Mouse (Mus musculus) layer of hippocampus, adult 8-10 months (tissue): ENCODE results near the gene Ufd1. TPM values are rescaled to one million over a fixed set of nuclear protein-coding genes. Genes with fewer than 3 reads are reported as not detected.

Experiments used
- DNase-seq, 2 experiments: peaks; one replicate each; pipeline ENCODE4 v3.0.0; 2022; ENCODE audit warnings: low spot score in 2 of 2
- total RNA-seq, 4 experiments: library from RNA; stranded (reverse); gene quantifications; 2 replicates each; pipeline ENCODE4 v1.2.4; 2022

The Ufd1 gene
- total RNA-seq, 4 experiments from 2014 or later, result 92.9 to 117 (median 107) TPM

- DNase-seq, result no peak
Measured at GRCm38 (mm10) chr16:18884044-18884443, 72.5 kb downstream of the Ufd1 start.

Other genes starting within 250 kb of the Ufd1 start
- gene Tbx1, start 221.1 kb upstream of the Ufd1 start, total RNA-seq, result 1 to 10 TPM in 3 of 4 experiments, under 1 TPM in 1; 0.70 to 1.7 (median 1.3) TPM
- 1 to 10 TPM in 1 of 4 experiments, under 1 TPM in 1, not detected in 2; 0.63 to 1.4 TPM for gene Gp1bb, start 189.4 kb upstream of the Ufd1 start, total RNA-seq
- 100 to 1,000 TPM; 169 to 200 (median 179) TPM for gene Gm49601, start 185.4 kb upstream of the Ufd1 start, total RNA-seq
- 100 to 1,000 TPM; 499 to 528 (median 503) TPM for gene Sept5, start 181.8 kb upstream of the Ufd1 start, total RNA-seq
- gene Cldn5, start 34.9 kb upstream of the Ufd1 start, total RNA-seq, result 10 to 100 TPM; 28.8 to 41.7 (median 37.5) TPM
- gene Cdc45, start 208 bp downstream of the Ufd1 start, total RNA-seq, result 1 to 10 TPM; 1.5 to 3.4 (median 2.1) TPM
- gene 2510002D24Rik, start 24.8 kb downstream of the Ufd1 start, total RNA-seq, result 10 to 100 TPM; 18.3 to 31.0 (median 26.7) TPM
- gene Gm28539, start 24.8 kb downstream of the Ufd1 start, total RNA-seq, result 10 to 100 TPM in 1 of 4 experiments, 1 to 10 TPM in 3; 4.6 to 11.1 (median 8.2) TPM
- 10 to 100 TPM; 27.4 to 35.0 (median 32.2) TPM for gene Mrpl40, start 65.1 kb downstream of the Ufd1 start, total RNA-seq
- 10 to 100 TPM; 75.3 to 92.0 (median 79.3) TPM for gene Hira, start 65.3 kb downstream of the Ufd1 start, total RNA-seq